8 mouse cellular contexts compared by ENCODE assay signal in genomic region chr11:100959464-100959810, GRCm38 (mm10). TPM values are rescaled to one million over a fixed set of nuclear protein-coding genes. Genes with fewer than 3 reads are reported as not detected.
DNase-seq lines count a peak whose midpoint lies in the region; ATAC-seq and TF ChIP-seq lines count a peak whose summit lies in the region.

No protein-coding gene starts in this region.

- peak; percentile 89 for TF ChIP-seq CTCF in heart, adult 2 months (IDR thresholded peaks at IDR 0.05)
- peak; percentile 68 for TF ChIP-seq CTCF in kidney, adult 2 months (conservative IDR thresholded peaks at IDR 0.05; ENCODE audit: insufficient read depth, insufficient read length, low read depth, low read length)

- TF ChIP-seq EP300 in heart, adult 2 months (IDR thresholded peaks at IDR 0.05; ENCODE audit: insufficient read depth, low read depth, low read length): peak; percentile 24; the same call in 1 of the 2 replicates

- 8% methylated on average over 14 of the region's 14 CpGs for WGBS in heart, adult 2 months
- 6% methylated on average over 14 of the region's 14 CpGs for WGBS in kidney, adult 2 months
- WGBS in liver, embryonic 15.5 days (ENCODE audit: insufficient replicate concordance): 8% methylated on average over 14 of the region's 14 CpGs
- WGBS in neural tube, embryonic 13.5 days: 4% methylated on average over 14 of the region's 14 CpGs

- peak overlapping the region; percentile 15; the same call in 1 of the 2 replicates for H3K4me3 ChIP-seq in heart, adult 2 months
- H3K4me3 ChIP-seq in kidney, adult 2 months (ENCODE audit: insufficient read depth, low read depth, low read length): no peak overlapping the region
- H3K4me3 ChIP-seq in liver, embryonic 15.5 days (replicated peaks): no peak overlapping the region
- H3K4me3 ChIP-seq in neural tube, embryonic 13.5 days: peak overlapping the region; percentile 26; the same call in 1 of the 2 replicates

- TF ChIP-seq POLR2A in heart, adult 2 months (IDR thresholded peaks at IDR 0.05; ENCODE audit: insufficient read depth, low read depth, low read length): no peak
- TF ChIP-seq POLR2A in kidney, adult 2 months (IDR thresholded peaks at IDR 0.05; ENCODE audit: low read depth, low read length): no peak

- peaks cover 2% of the 10 kb centered on the region; the same call in 1 of the 2 replicates for H3K79me2 ChIP-seq in heart, adult 2 months (replicated peaks; ENCODE audit: control insufficient read depth, insufficient read depth, low read length)

- H3K9me3 ChIP-seq in liver, embryonic 15.5 days (replicated peaks): no peaks in the 10 kb centered on the region
- H3K9me3 ChIP-seq in neural tube, embryonic 13.5 days: no peaks in the 10 kb centered on the region

- peak overlapping the region; percentile 18 for H3K9ac ChIP-seq in heart, adult 2 months (ENCODE audit: low read depth, low read length)
- H3K9ac ChIP-seq in liver, embryonic 15.5 days: no peak overlapping the region
- H3K9ac ChIP-seq in neural tube, embryonic 13.5 days: no peak overlapping the region

- peaks cover 45% of the 10 kb centered on the region for H3K36me3 ChIP-seq in heart, adult 2 months (ENCODE audit: control insufficient read depth, insufficient read depth, low read length)
- no peaks in the 10 kb centered on the region for H3K36me3 ChIP-seq in kidney, adult 2 months (ENCODE audit: control insufficient read depth, insufficient read depth, low read length)
- H3K36me3 ChIP-seq in liver, embryonic 15.5 days (replicated peaks): no peaks in the 10 kb centered on the region
- no peaks in the 10 kb centered on the region for H3K36me3 ChIP-seq in neural tube, embryonic 13.5 days

- ATAC-seq in liver, embryonic 15.5 days (ENCODE audit: insufficient read depth): no peak
- ATAC-seq in neural tube, embryonic 13.5 days (ENCODE audit: low read depth): no peak
- no peak for ATAC-seq in megakaryocyte-erythroid progenitor cell, adult 5-6 weeks (replicated peaks; ENCODE audit: low FRiP score, low TSS enrichment, poor library complexity, severe bottlenecking)

- peaks cover 32% of the 10 kb centered on the region for H3K4me1 ChIP-seq in heart, adult 2 months (ENCODE audit: control insufficient read depth, insufficient read depth, low read length)
- no peaks in the 10 kb centered on the region; the same call in 1 of the 2 replicates for H3K4me1 ChIP-seq in kidney, adult 2 months (ENCODE audit: control insufficient read depth, insufficient read depth, low read length)
- peaks cover 62% of the 10 kb centered on the region for H3K4me1 ChIP-seq in liver, embryonic 15.5 days (replicated peaks)
- peaks cover 18% of the 10 kb centered on the region for H3K4me1 ChIP-seq in neural tube, embryonic 13.5 days (replicated peaks)

- H3K4me2 ChIP-seq in liver, embryonic 15.5 days: peak overlapping the region; percentile 29
- H3K4me2 ChIP-seq in neural tube, embryonic 13.5 days: peak overlapping the region; percentile 50

- intact Hi-C loops in heart, adult 2 months (cut with DNase I): no loop called here

- peak; percentile 42 to 72 for DNase-seq in urinary bladder, postnatal 4 days (ENCODE audit: low spot score in 2 of 2)
- no peak for DNase-seq in urinary bladder, postnatal 10 days (ENCODE audit: low spot score)
- DNase-seq in cerebellum, postnatal 36 days: peak; percentile 64 to 65
- DNase-seq in heart, adult 2 months: peak; percentile 75 to 78
- DNase-seq in kidney, adult 2 months: peak; percentile 76

- no peaks in the 10 kb centered on the region for H3K27me3 ChIP-seq in heart, adult 2 months (ENCODE audit: control insufficient read depth, insufficient read depth, low read length)
- no peaks in the 10 kb centered on the region for H3K27me3 ChIP-seq in kidney, adult 2 months (replicated peaks; ENCODE audit: control insufficient read depth, insufficient read depth, low read length)
- peaks cover 12% of the 10 kb centered on the region for H3K27me3 ChIP-seq in liver, embryonic 15.5 days
- H3K27me3 ChIP-seq in neural tube, embryonic 13.5 days: peaks cover 37% of the 10 kb centered on the region

- H3K27ac ChIP-seq in heart, adult 2 months: peak overlapping the region; percentile 95
- H3K27ac ChIP-seq in kidney, adult 2 months (ENCODE audit: insufficient read depth, low read depth, low read length): no peak overlapping the region
- H3K27ac ChIP-seq in liver, embryonic 15.5 days (replicated peaks): no peak overlapping the region
- no peak overlapping the region for H3K27ac ChIP-seq in neural tube, embryonic 13.5 days (replicated peaks)

RNA-seq across cellular contexts. Expression of gene Cavin1, which starts 11.2 kb away (rescaled TPM):
- total RNA-seq in heart, adult 2 months (2021): 100 to 1,000 TPM; 219 to 225 TPM
- polyA plus RNA-seq in heart, adult 2 months (2012; rRNA removed): 114 and 135 TPM in 2 replicates
- 32.1 and 35.0 TPM in 2 replicates for polyA plus RNA-seq in kidney, adult 2 months (2012; rRNA removed)
- 26.9 and 28.1 TPM in 2 replicates for polyA plus RNA-seq in liver, embryonic 15.5 days (2015; fragmentation: Nextera tagmentation; extraction: Ambion mirVana)
- 46.7 and 49.3 TPM in 2 replicates for polyA plus RNA-seq in neural tube, embryonic 13.5 days (2015; fragmentation: Nextera tagmentation; extraction: Ambion mirVana)
- total RNA-seq in megakaryocyte-erythroid progenitor cell, adult 5-6 weeks (2014; fragmentation: Nextera tagmentation): 2.4 and 3.7 TPM in 2 replicates
- 3.8 and 6.1 TPM in 2 replicates for total RNA-seq in megakaryocyte-erythroid progenitor cell, adult 5-6 weeks (2017)

RNA-seq across cellular contexts. Expression of gene Stat3, which starts 20.1 kb away (rescaled TPM):
- total RNA-seq in heart, adult 2 months (2021): 10 to 100 TPM; 93.0 to 94.7 TPM
- polyA plus RNA-seq in heart, adult 2 months (2012; rRNA removed): 85.8 and 134 TPM in 2 replicates
- 55.5 and 57.2 TPM in 2 replicates for polyA plus RNA-seq in kidney, adult 2 months (2012; rRNA removed)
- 35.5 and 40.0 TPM in 2 replicates for polyA plus RNA-seq in liver, embryonic 15.5 days (2015; fragmentation: Nextera tagmentation; extraction: Ambion mirVana)
- 72.3 and 82.3 TPM in 2 replicates for polyA plus RNA-seq in neural tube, embryonic 13.5 days (2015; fragmentation: Nextera tagmentation; extraction: Ambion mirVana)
- total RNA-seq in megakaryocyte-erythroid progenitor cell, adult 5-6 weeks (2014; fragmentation: Nextera tagmentation): 16.7 and 20.2 TPM in 2 replicates
- total RNA-seq in megakaryocyte-erythroid progenitor cell, adult 5-6 weeks (2017): 20.3 and 50.3 TPM in 2 replicates

RNA-seq across cellular contexts. Expression of gene Atp6v0a1, which starts 49.8 kb away (rescaled TPM):
- total RNA-seq in heart, adult 2 months (2021): 10 to 100 TPM; 89.6 to 92.6 TPM
- 77.4 and 85.9 TPM in 2 replicates for polyA plus RNA-seq in heart, adult 2 months (2012; rRNA removed)
- polyA plus RNA-seq in kidney, adult 2 months (2012; rRNA removed): 48.4 and 54.0 TPM in 2 replicates
- 45.3 and 47.1 TPM in 2 replicates for polyA plus RNA-seq in liver, embryonic 15.5 days (2015; fragmentation: Nextera tagmentation; extraction: Ambion mirVana)
- 111 and 121 TPM in 2 replicates for polyA plus RNA-seq in neural tube, embryonic 13.5 days (2015; fragmentation: Nextera tagmentation; extraction: Ambion mirVana)
- total RNA-seq in megakaryocyte-erythroid progenitor cell, adult 5-6 weeks (2014; fragmentation: Nextera tagmentation): 65.0 and 67.0 TPM in 2 replicates
- total RNA-seq in megakaryocyte-erythroid progenitor cell, adult 5-6 weeks (2017): 32.0 and 71.5 TPM in 2 replicates

Comparison
In these comparisons a context has a peak if more than half of its experiments do, and no peak if none do; other contexts are left out.
1. H3K4me3 ChIP-seq: peak in heart, adult 2 months (single experiment) and neural tube, embryonic 13.5 days (single experiment); none in kidney, adult 2 months (single experiment) and liver, embryonic 15.5 days (single experiment).